Mouse (Mus musculus) lung, embryonic 16.5 days (tissue): Measurements from ENCODE around the gene Zswim1. TPM values are rescaled to one million over a fixed set of nuclear protein-coding genes. Genes with fewer than 3 reads are reported as not detected.
"Not testable (repeated sequence)": the region's sequence is repeated elsewhere in the genome, so short reads cannot be mapped to it uniquely, and the experiment has no call there.

Experiments
- ATAC-seq: fragments of 200-750 bp; cut with Nextera tagmentation; 2 replicates; pipeline ENCODE4 v1.8.0; 2017; ENCODE audit warnings: low read depth, mild to moderate bottlenecking, moderate library complexity
- H3K27ac ChIP-seq: fragments of 300-500 bp; sonication (generic); 2 replicates; pipeline ENCODE4 v1.5.1; 2014; ENCODE audit warnings: mild to moderate bottlenecking, control low read depth, low read length
- H3K27me3 ChIP-seq: fragments of 300-500 bp; sonication (generic); 2 replicates; pipeline ENCODE4 v1.6.1; 2014; ENCODE audit warnings: low read depth, low read length, mixed read lengths; ENCODE audit not compliant: control insufficient read depth, insufficient read depth
- H3K36me3 ChIP-seq: fragments of 300-500 bp; sonication (generic); 2 replicates; pipeline ENCODE4 v1.6.1; 2014; ENCODE audit warnings: low read length; ENCODE audit not compliant: control insufficient read depth, insufficient read depth
- H3K4me1 ChIP-seq: fragments of 300-500 bp; sonication (generic); replicated peaks from 2 replicates; pipeline ENCODE4 v1.6.1; 2014; ENCODE audit warnings: low read length, mixed read lengths; ENCODE audit not compliant: control insufficient read depth, insufficient read depth
- H3K4me2 ChIP-seq: fragments of 300-500 bp; sonication (generic); 2 replicates; pipeline ENCODE4 v1.6.1; 2014; ENCODE audit warnings: low read depth, low read length, control low read depth
- H3K4me3 ChIP-seq: fragments of 300-500 bp; sonication (generic); 2 replicates; pipeline ENCODE4 v1.5.1; 2014; ENCODE audit warnings: mild to moderate bottlenecking, low read length, control low read depth
- H3K9ac ChIP-seq: fragments of 300-500 bp; sonication (generic); 2 replicates; pipeline ENCODE4 v1.6.1; 2014; ENCODE audit warnings: low read length, control low read depth
- H3K9me3 ChIP-seq: fragments of 300-500 bp; sonication (generic); 2 replicates; pipeline ENCODE4 v1.6.1; 2016; ENCODE audit warnings: low read length; ENCODE audit not compliant: control insufficient read depth
- WGBS: fragments of 180-500 bp; shearing (Covaris S2); extraction: QIAGEN DNeasy Blood & Tissue Kit; methylation state at CpG from one replicate; pipeline ENCODE4 v1.1.7; 2014; 5-methylcytosine and 5-hydroxymethylcytosine counted together
- polyA plus RNA-seq: library from polyadenylated mRNA; unstranded; fragments of >200 nt; fragmentation: Nextera tagmentation; extraction: Ambion mirVana; gene quantifications from 2 replicates; pipeline ENCODE4 v1.2.1, GENCODE M21; 2015

Zswim1 gene
- polyA plus RNA-seq, 1 experiment from 2014 or later, result 16.6 TPM

DNA sequence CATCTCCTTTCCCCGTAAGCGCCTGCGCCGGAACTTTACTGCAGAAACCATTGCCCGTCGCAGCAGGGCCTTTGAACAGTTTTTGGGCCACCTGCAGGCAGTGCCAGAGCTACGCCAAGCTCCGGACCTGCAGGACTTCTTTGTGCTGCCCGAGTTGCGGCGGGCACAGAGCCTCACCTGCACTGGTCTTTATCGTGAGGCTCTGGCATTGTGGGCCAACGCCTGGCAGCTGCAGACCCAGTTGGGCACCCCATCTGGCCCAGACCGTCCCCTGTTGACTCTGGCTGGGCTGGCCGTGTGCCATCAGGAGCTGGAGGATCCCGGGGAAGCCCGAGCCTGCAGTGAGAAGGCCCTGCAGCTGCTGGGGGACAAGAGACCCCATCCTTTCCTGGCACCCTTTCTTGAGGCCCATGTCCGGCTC is 30.6 kb upstream of the Zswim1 start:
- H3K9ac ChIP-seq, result no peak overlapping the region
- no peak overlapping the region for H3K4me2 ChIP-seq
- ATAC-seq, result no peak
- no peak overlapping the region for H3K27ac ChIP-seq
- H3K4me1 ChIP-seq, result peaks cover 4% of the 10 kb centered on the region
- no peaks in the 10 kb centered on the region for H3K27me3 ChIP-seq
- WGBS, result 83% methylated on average over 18 of the region's 18 CpGs
- peaks cover 24% of the 10 kb centered on the region for H3K36me3 ChIP-seq
- no peak overlapping the region for H3K4me3 ChIP-seq
- H3K9me3 ChIP-seq, result no peaks in the 10 kb centered on the region

GRCm38 (mm10) chr2:164792400-164793190 is 29.9 kb upstream of the Zswim1 start:
- no peaks in the 10 kb centered on the region for H3K9me3 ChIP-seq
- H3K27ac ChIP-seq, result no peak overlapping the region
- no peak overlapping the region for H3K4me3 ChIP-seq
- no peaks in the 10 kb centered on the region for H3K27me3 ChIP-seq
- H3K4me1 ChIP-seq, result no peaks in the 10 kb centered on the region; the same call in 1 of the 2 replicates
- no peak overlapping the region for H3K9ac ChIP-seq
- no peak overlapping the region for H3K4me2 ChIP-seq
- no peak for ATAC-seq
- peaks cover 24% of the 10 kb centered on the region for H3K36me3 ChIP-seq
- 93% methylated on average over 12 of the region's 12 CpGs for WGBS

DNA sequence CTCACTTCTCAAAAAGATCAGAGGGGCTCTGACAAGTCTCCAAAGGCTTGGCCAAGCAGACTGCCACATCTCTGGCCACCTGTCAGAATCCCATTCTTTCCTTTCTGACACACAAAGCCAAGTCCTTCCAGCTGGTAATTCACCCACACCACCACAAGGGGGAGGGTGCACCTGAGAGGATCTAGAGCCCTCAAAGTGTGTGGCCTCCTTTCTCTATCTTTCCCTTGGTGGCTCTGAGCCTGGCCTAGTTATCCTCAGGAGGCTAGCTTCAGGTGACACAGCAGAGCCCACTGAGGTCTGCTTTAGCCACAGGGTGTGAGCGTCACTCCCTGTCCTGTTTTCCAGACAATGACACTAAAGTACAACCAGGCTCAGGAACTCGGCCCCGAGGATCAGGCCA is 29.2 kb upstream of the Zswim1 start:
- H3K9ac ChIP-seq, result no peak overlapping the region
- WGBS, result 69% methylated on average over 3 of the region's 3 CpGs
- H3K36me3 ChIP-seq, result peaks cover 27% of the 10 kb centered on the region
- no peak overlapping the region for H3K4me2 ChIP-seq
- no peak overlapping the region for H3K4me3 ChIP-seq
- ATAC-seq, result no peak
- no peaks in the 10 kb centered on the region for H3K4me1 ChIP-seq
- no peaks in the 10 kb centered on the region for H3K9me3 ChIP-seq
- no peak overlapping the region for H3K27ac ChIP-seq
- H3K27me3 ChIP-seq, result no peaks in the 10 kb centered on the region

DNA sequence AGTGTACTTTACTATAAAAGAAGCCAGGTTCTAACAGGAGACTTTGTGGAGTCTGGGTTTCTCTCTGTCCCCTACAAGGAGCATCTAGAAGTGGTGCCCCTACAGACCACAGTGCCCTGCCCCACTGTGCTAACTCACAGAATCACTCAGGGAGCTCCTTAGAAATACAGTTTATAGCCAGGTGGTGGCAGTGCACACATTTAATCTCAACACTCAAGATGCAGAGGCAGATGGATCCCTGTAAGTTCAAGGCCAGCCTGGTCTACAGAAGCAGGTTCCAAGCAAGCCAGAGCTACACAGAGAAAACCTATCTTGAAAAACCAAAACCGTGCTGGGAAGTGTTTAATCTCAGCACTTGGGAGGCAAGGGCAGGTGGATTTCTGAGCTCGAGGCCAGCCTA is 28.7 kb upstream of the Zswim1 start:
- no peak overlapping the region for H3K9ac ChIP-seq

DNA sequence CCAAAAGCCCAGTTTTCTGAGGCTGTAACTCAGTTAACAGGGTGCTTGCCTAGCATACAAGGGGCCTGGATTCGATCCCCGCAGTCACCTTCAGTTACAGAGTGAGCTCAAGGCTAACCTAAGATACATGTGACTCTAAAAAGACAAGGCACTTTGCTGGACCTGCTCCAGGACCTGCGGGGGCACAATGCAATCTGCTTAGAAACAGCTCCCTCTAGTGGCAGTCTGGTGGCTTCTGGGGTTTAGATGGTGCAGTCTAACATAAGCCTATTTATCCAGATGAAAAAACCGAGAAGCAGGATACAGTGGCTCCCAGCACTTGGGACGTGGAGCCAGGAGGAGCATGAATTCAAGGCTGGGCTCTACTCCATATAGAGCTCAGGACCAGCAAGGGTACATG is 28.2 kb upstream of the Zswim1 start:
- Histone ChIP-seq H3K4me1 (no peaks in the 10 kb centered on the region), H3K27ac (no peak overlapping the region), H3K27me3 (no peaks in the 10 kb centered on the region), H3K4me2 (no peak overlapping the region), H3K9ac (no peak overlapping the region), H3K4me3 (no peak overlapping the region), H3K36me3 (peaks cover 28% of the 10 kb centered on the region), H3K9me3 (no peaks in the 10 kb centered on the region)
- ATAC-seq, result peak; percentile 63
- 28% methylated on average over 5 of the region's 5 CpGs for WGBS

More for the DNA sequence above, 28.7 kb upstream of the Zswim1 start:
- 83% methylated on average over 2 of the region's 2 CpGs for WGBS
- no peaks in the 10 kb centered on the region for H3K27me3 ChIP-seq
- no peaks in the 10 kb centered on the region for H3K4me1 ChIP-seq
- no peaks in the 10 kb centered on the region for H3K9me3 ChIP-seq
- no peak overlapping the region for H3K4me2 ChIP-seq
- ATAC-seq, result no peak
- no peak overlapping the region for H3K27ac ChIP-seq
- H3K36me3 ChIP-seq, result peaks cover 27% of the 10 kb centered on the region
- H3K4me3 ChIP-seq, result no peak overlapping the region

- H3K4me2 ChIP-seq, result no peak overlapping the region
- no peak overlapping the region for H3K4me3 ChIP-seq
- WGBS, result 76% methylated on average over 4 of the region's 4 CpGs
- no peak for ATAC-seq
- H3K9me3 ChIP-seq, result no peaks in the 10 kb centered on the region
- peaks cover 32% of the 10 kb centered on the region for H3K36me3 ChIP-seq
- H3K4me1 ChIP-seq, result no peaks in the 10 kb centered on the region
- no peak overlapping the region for H3K9ac ChIP-seq
- no peaks in the 10 kb centered on the region for H3K27me3 ChIP-seq
- H3K27ac ChIP-seq, result no peak overlapping the region
These were observed 26.6 kb upstream of the Zswim1 start for GRCm38 (mm10) chr2:164795868-164796267.

GRCm38 (mm10) chr2:164798554-164798953 is 23.9 kb upstream of the Zswim1 start:
- ATAC-seq, H3K4me2 ChIP-seq, H3K4me1 ChIP-seq, H3K4me3 ChIP-seq, H3K9me3 ChIP-seq, H3K27me3 ChIP-seq, H3K9ac ChIP-seq, H3K27ac ChIP-seq: not testable (repeated sequence)
- WGBS, result 74% methylated on average over 6 of the region's 6 CpGs
- H3K36me3 ChIP-seq, result peaks cover 21% of the 10 kb centered on the region

GRCm38 (mm10) chr2:164800252-164801004 is 22.1 kb upstream of the Zswim1 start:
- Histone ChIP-seq H3K4me2 (no peak overlapping the region), H3K9me3 (no peaks in the 10 kb centered on the region), H3K4me3 (no peak overlapping the region), H3K27ac (no peak overlapping the region), H3K27me3 (no peaks in the 10 kb centered on the region), H3K9ac (no peak overlapping the region), H3K36me3 (peaks cover 14% of the 10 kb centered on the region), H3K4me1 (peaks cover 6% of the 10 kb centered on the region)
- no peak for ATAC-seq
- 83% methylated on average over 13 of the region's 13 CpGs for WGBS

DNA sequence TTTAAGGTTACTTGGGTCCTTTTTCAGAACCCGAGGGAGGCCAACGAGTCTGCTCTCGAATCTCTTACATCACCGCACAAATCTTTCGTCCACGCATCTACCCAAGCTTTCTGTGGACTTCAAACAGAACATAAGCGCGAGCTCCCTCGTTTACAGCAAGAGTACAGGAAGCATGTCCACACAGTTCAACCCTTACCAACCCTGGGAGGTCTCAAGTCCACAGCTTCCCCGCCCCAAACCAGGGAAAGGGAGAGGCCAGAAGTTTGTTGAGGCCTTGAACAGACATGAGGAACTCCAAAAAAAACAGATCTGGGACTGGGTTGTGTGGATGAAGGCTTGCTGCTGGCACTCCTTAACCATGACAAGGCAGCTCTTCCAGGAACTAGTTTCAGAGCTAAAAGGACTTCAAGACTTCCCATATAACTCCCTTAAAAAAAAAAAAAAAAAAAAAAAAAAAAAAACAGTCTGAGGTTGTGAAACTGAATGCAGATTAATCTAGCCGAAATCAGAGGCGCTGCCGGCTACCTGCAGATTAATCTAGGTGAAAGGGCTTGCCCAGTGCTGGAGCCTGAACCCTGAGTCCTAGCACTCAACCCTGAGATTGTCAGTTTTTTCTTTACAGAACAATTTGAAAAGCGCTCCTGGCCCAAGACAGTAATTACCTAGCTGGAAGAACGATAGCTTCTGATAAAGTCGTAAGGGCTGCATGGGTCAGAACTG is 19.1 kb upstream of the Zswim1 start:
- Histone ChIP-seq H3K9me3 (no peaks in the 10 kb centered on the region), H3K27ac (no peak overlapping the region), H3K27me3 (no peaks in the 10 kb centered on the region), H3K4me2 (peak overlapping the region; percentile 69), H3K4me1 (peaks cover 12% of the 10 kb centered on the region), H3K9ac (peak overlapping the region; percentile 77), H3K36me3 (peaks cover 11% of the 10 kb centered on the region), H3K4me3 (peak overlapping the region; percentile 88; the same call in 1 of the 2 replicates)
- no peak for ATAC-seq
- WGBS, result 87% methylated on average over 16 of the region's 16 CpGs
